18 mouse cellular contexts compared by ENCODE assay signal in the genomic region with DNA sequence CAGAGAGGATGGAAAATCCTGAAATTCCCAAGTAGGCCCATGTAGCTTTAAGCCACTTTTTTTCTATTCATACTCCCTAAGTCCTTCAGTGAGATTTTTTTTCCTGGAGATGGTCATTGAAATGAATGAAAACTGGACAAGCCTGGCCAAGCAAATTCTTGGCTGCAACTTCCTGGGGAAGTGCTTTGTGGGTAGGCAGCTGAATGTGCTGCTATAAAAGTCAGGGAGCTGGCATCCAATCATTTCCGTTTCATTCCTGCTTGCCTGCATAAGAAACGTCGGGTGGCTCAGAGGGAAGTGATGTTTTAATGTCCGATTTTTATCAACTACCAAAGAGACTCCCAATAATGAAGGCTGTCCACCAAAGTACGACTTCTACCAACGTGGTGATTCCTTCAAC.
"Had no signal": no experiment of that assay in that cellular context is flagged by ENCODE, and none has a peak within 500 bp of the region (broad histone marks: within the 10 kb centered on the region; RNA-seq: fewer than 3 reads in every experiment).

No protein-coding gene starts in this region.

- H3K27ac ChIP-seq: left cerebral cortex, adult 2 months; limb, embryonic 12.5 days; limb, embryonic 15.5 days; liver, embryonic 14.5 days; macrophage; midbrain, embryonic 13.5 days; stomach, embryonic 15.5 days had no signal

- H3K4me1 ChIP-seq: stomach, embryonic 15.5 days had no signal

- H3K36me3 ChIP-seq: limb, embryonic 12.5 days; limb, embryonic 15.5 days; midbrain, embryonic 13.5 days; stomach, embryonic 15.5 days had no signal

- DNase-seq: kidney, adult 11 months; kidney, adult 9 months; kidney, postnatal 14 days; kidney, postnatal 4 days; layer of hippocampus, postnatal 36 days; left cerebral cortex, postnatal 4 days; liver, postnatal 0 days; lung, embryonic 14.5 days; right cerebral cortex, postnatal 14 days; spleen, adult 18-20 months; thymus, postnatal 36 days had no signal

- H3K27me3 ChIP-seq: limb, embryonic 12.5 days; limb, embryonic 15.5 days; midbrain, embryonic 13.5 days; stomach, embryonic 15.5 days had no signal

- H3K4me3 ChIP-seq: left cerebral cortex, adult 2 months; limb, embryonic 12.5 days; limb, embryonic 15.5 days; midbrain, embryonic 13.5 days; stomach, embryonic 15.5 days had no signal
